Mouse (Mus musculus): ENCODE data around the gene Gpatch8. TPM values are rescaled to one million over a fixed set of nuclear protein-coding genes. Genes with fewer than 3 reads are reported as not detected.

The Gpatch8 gene
- total and polyA plus RNA-seq, 2 experiments from 2014 or later = 21.3 to 48.9 TPM

DNA sequence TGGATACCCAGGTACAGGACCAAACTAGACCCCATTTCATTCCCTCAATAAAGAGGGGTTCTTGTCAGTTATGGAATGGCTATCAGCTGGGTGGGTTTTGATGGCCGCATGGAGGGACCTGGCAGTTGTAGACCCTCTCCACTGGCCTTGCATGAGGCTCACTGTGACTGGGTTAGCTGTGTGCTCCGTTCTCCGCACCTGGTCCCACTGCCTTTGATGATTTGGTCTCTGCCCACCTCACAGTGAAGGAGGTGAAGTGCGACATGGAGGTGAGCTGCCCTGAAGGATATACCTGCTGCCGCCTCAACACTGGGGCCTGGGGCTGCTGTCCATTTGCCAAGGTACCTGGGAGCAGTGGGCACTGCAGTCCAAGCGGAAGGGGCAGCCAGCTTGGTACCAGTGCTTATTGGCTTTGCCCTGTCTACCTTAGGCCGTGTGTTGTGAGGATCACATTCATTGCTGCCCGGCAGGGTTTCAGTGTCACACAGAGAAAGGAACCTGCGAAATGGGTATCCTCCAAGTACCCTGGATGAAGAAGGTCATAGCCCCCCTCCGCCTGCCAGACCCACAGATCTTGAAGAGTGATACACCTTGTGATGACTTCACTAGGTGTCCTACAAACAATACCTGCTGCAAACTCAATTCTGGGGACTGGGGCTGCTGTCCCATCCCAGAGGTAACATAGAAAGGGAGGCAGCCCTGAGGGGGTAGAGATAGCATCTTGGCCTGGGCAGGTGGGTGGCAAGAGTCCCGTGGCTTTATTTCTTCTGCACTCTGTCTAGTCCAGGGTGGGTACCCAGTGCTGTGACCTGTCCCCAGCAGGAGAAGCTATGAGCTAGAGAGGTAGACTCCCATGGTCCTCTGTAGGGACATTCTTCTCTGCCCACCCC, 121.1 kb downstream of the Gpatch8 start:
- no peak for ATAC-seq
- H3K4me2 ChIP-seq (ENCODE audit: low read depth, low read length) = no peak overlapping the region
- H3K4me3 ChIP-seq (ENCODE audit: low read length) = no peak overlapping the region
- no peaks in the 10 kb centered on the region for H3K9me3 ChIP-seq (ENCODE audit: low read length)
- no peak for DNase-seq (ENCODE audit: low spot score)
- H3K27me3 ChIP-seq (ENCODE audit: insufficient read depth, low read length) = no peaks in the 10 kb centered on the region
- no peak for TF ChIP-seq CTCF (IDR thresholded peaks at IDR 0.05; ENCODE audit: low read depth)
- 0 out of 2 replicates have a peak, but pooled peaks cover 15% of the 10 kb centered on the region for H3K4me1 ChIP-seq (ENCODE audit: insufficient read depth, low read length)
- H3K36me3 ChIP-seq (ENCODE audit: insufficient read depth, low read length) = peaks cover 35% of the 10 kb centered on the region
- WGBS = 91% methylated on average over 11 of the region's 11 CpGs
- no peak overlapping the region for H3K9ac ChIP-seq (replicated peaks; ENCODE audit: low read length)
- no peak overlapping the region for H3K27ac ChIP-seq

GRCm38 (mm10) chr11:102434406-102434805, 121.8 kb downstream of the Gpatch8 start:
- ATAC-seq (peak; percentile 44), DNase-seq (ENCODE audit: low spot score) (peak; percentile 94)
- Histone ChIP-seq H3K4me1 (ENCODE audit: insufficient read depth, low read length) (peaks cover 21% of the 10 kb centered on the region), H3K27me3 (ENCODE audit: insufficient read depth, low read length) (no peaks in the 10 kb centered on the region), H3K4me2 (ENCODE audit: low read depth, low read length) (no peak overlapping the region), H3K4me3 (ENCODE audit: low read length) (no peak overlapping the region), H3K9ac (replicated peaks; ENCODE audit: low read length) (no peak overlapping the region), H3K27ac (no peak overlapping the region), H3K36me3 (ENCODE audit: insufficient read depth, low read length) (peaks cover 28% of the 10 kb centered on the region), H3K9me3 (ENCODE audit: low read length) (no peaks in the 10 kb centered on the region)
- 6% methylated on average over 7 of the region's 7 CpGs for WGBS
- peak; percentile 97 for TF ChIP-seq CTCF (IDR thresholded peaks at IDR 0.05; ENCODE audit: low read depth)

DNA sequence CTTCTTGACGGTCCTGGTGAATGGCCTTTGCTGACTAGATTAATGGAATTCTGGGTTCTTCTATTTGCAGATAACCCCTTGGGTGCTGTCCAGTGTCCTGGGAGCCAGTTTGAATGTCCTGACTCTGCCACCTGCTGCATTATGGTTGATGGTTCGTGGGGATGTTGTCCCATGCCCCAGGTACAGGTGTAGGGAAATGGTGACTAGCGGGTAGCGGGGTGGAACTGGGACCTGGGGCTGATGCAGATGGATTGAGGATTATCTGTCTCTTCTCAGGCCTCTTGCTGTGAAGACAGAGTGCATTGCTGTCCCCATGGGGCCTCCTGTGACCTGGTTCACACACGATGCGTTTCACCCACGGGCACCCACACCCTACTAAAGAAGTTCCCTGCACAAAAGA, 122.3 kb downstream of the Gpatch8 start:
- TF ChIP-seq CTCF (IDR thresholded peaks at IDR 0.05; ENCODE audit: low read depth) = no peak
- Histone ChIP-seq H3K9ac (replicated peaks; ENCODE audit: low read length) (no peak overlapping the region), H3K27ac (no peak overlapping the region), H3K4me2 (ENCODE audit: low read depth, low read length) (no peak overlapping the region), H3K9me3 (ENCODE audit: low read length) (no peaks in the 10 kb centered on the region), H3K36me3 (ENCODE audit: insufficient read depth, low read length) (peaks cover 24% of the 10 kb centered on the region), H3K27me3 (ENCODE audit: insufficient read depth, low read length) (no peaks in the 10 kb centered on the region), H3K4me1 (ENCODE audit: insufficient read depth, low read length) (peaks cover 23% of the 10 kb centered on the region), H3K4me3 (ENCODE audit: low read length) (no peak overlapping the region)
- 91% methylated on average over 7 of the region's 7 CpGs for WGBS
- ATAC-seq (no peak), DNase-seq (ENCODE audit: low spot score) (no peak)

GRCm38 (mm10) chr11:102432896-102433295, 123.3 kb downstream of the Gpatch8 start:
- no peaks in the 10 kb centered on the region for H3K27me3 ChIP-seq (ENCODE audit: insufficient read depth, low read length)
- peaks cover 21% of the 10 kb centered on the region for H3K4me1 ChIP-seq (ENCODE audit: insufficient read depth, low read length)
- no peak overlapping the region for H3K4me3 ChIP-seq (ENCODE audit: low read length)
- peak overlapping the region; percentile 32; the same call in 1 of the 2 replicates for H3K27ac ChIP-seq
- no peak for ATAC-seq
- peaks cover 17% of the 10 kb centered on the region for H3K36me3 ChIP-seq (ENCODE audit: insufficient read depth, low read length)
- 66% methylated on average over 6 of the region's 6 CpGs for WGBS
- DNase-seq (ENCODE audit: low spot score) = peak; percentile 36
- H3K4me2 ChIP-seq (ENCODE audit: low read depth, low read length) = no peak overlapping the region
- H3K9ac ChIP-seq (replicated peaks; ENCODE audit: low read length) = 0 out of 2 replicates have a peak overlapping the region, but pooled peaks have one; percentile 21
- no peaks in the 10 kb centered on the region for H3K9me3 ChIP-seq (ENCODE audit: low read length)
- no peak for TF ChIP-seq CTCF (IDR thresholded peaks at IDR 0.05; ENCODE audit: low read depth)

GRCm38 (mm10) chr11:102432115-102432843, 123.9 kb downstream of the Gpatch8 start:
- Histone ChIP-seq H3K27me3 (ENCODE audit: insufficient read depth, low read length) (no peaks in the 10 kb centered on the region), H3K36me3 (ENCODE audit: insufficient read depth, low read length) (peaks cover 17% of the 10 kb centered on the region), H3K9me3 (ENCODE audit: low read length) (no peaks in the 10 kb centered on the region), H3K4me3 (ENCODE audit: low read length) (no peak overlapping the region), H3K9ac (replicated peaks; ENCODE audit: low read length) (no peak overlapping the region), H3K4me2 (ENCODE audit: low read depth, low read length) (no peak overlapping the region), H3K4me1 (ENCODE audit: insufficient read depth, low read length) (peaks cover 16% of the 10 kb centered on the region), H3K27ac (no peak overlapping the region)
- 47% methylated on average over 16 of the region's 16 CpGs for WGBS
- no peak for ATAC-seq
- DNase-seq (ENCODE audit: low spot score) = no peak
- TF ChIP-seq CTCF (IDR thresholded peaks at IDR 0.05; ENCODE audit: low read depth) = no peak

- H3K9ac ChIP-seq (replicated peaks; ENCODE audit: low read length) = no peak overlapping the region
- no peaks in the 10 kb centered on the region for H3K9me3 ChIP-seq (ENCODE audit: low read length)
- peaks cover 16% of the 10 kb centered on the region for H3K4me1 ChIP-seq (ENCODE audit: insufficient read depth, low read length)
- no peak overlapping the region for H3K4me2 ChIP-seq (ENCODE audit: low read depth, low read length)
- no peaks in the 10 kb centered on the region for H3K27me3 ChIP-seq (ENCODE audit: insufficient read depth, low read length)
- no peak for TF ChIP-seq CTCF (IDR thresholded peaks at IDR 0.05; ENCODE audit: low read depth)
- DNase-seq (ENCODE audit: low spot score) (no peak), ATAC-seq (no peak)
- H3K4me3 ChIP-seq (ENCODE audit: low read length) = no peak overlapping the region
- no peak overlapping the region for H3K27ac ChIP-seq
- peaks cover 17% of the 10 kb centered on the region for H3K36me3 ChIP-seq (ENCODE audit: insufficient read depth, low read length)
- WGBS = 75% methylated on average over 3 of the region's 3 CpGs
These were observed 124.5 kb downstream of the Gpatch8 start for GRCm38 (mm10) chr11:102431728-102432114.

Data from hindbrain, postnatal 0 days (tissue).